Mouse (Mus musculus): ENCODE results near the gene Neb. TPM values are rescaled to one million over a fixed set of nuclear protein-coding genes. Genes with fewer than 3 reads are reported as not detected.
"Not testable (repeated sequence)": the region's sequence is repeated elsewhere in the genome, so short reads cannot be mapped to it uniquely, and the experiment has no call there.

Gene Neb
- total and polyA plus RNA-seq, 3 experiments = 0.12 to 0.70 TPM; not detected in 1

DNA sequence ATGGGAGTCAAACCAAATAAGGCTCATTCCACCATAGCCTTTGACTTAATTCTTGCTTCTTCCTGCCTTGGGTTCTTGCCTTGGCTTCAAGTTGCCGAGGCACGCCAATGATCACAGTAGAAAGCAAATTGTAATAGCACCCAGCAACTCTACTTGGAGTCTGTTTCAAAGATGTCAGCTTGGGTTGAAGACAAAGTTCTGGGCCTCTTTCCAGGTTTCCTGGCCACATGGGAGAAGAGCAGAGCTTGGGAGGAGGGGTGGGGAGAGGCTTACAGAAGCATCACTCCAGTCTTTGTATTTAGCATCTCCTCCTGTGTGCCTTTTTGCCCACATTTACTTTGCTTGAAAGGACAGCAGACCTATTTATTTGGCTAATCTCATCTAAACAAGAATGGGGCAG, 244.9 kb downstream of the Neb start:
- no peak for DNase-seq (ENCODE audit: low read depth, low spot score)
- no peak overlapping the region for H3K4me3 ChIP-seq (ENCODE audit: control insufficient read depth in 1 of 2, insufficient read depth in 1 of 2, low read depth in 2 of 2, low read length in 2 of 2)
- H3K79me2 ChIP-seq (ENCODE audit: control insufficient read depth, insufficient read depth, low read length, poor library complexity) = no peaks in the 10 kb centered on the region
- no peaks in the 10 kb centered on the region for H3K36me3 ChIP-seq (ENCODE audit: control insufficient read depth in 1 of 2, insufficient read depth in 2 of 2, low read length in 2 of 2)
- no peaks in the 10 kb centered on the region for H3K9me3 ChIP-seq (replicated peaks; ENCODE audit: insufficient read depth, low read length)
- no peak overlapping the region for H3K9ac ChIP-seq (ENCODE audit: control insufficient read depth, low read depth, low read length, poor library complexity, severe bottlenecking)
- H3K4me1 ChIP-seq (ENCODE audit: control insufficient read depth in 1 of 2, insufficient read depth in 2 of 2, low read length in 2 of 2) = no peaks in the 10 kb centered on the region
- TF ChIP-seq POLR2AphosphoS5 (IDR thresholded peaks at IDR 0.05; ENCODE audit: borderline replicate concordance, low read depth, low read length) = no peak
- no peak for TF ChIP-seq UBTF (IDR thresholded peaks at IDR 0.05; ENCODE audit: borderline replicate concordance, insufficient read depth, low read depth, low read length)
- TF ChIP-seq RAD21 (IDR thresholded peaks at IDR 0.05; ENCODE audit: low read depth, low read length) = no peak
- TF ChIP-seq CTCF (IDR thresholded peaks at IDR 0.05 in 2 of 3, conservative IDR thresholded peaks at IDR 0.05 in 1 of 3; ENCODE audit: control insufficient read depth in 1 of 3, insufficient read depth in 1 of 3, low read depth in 2 of 3, low read length in 3 of 3, poor library complexity in 1 of 3, severe bottlenecking in 1 of 3) = no peak
- TF ChIP-seq MXI1 (IDR thresholded peaks at IDR 0.05; ENCODE audit: low read depth, low read length) = no peak
- TF ChIP-seq NRF1 (IDR thresholded peaks at IDR 0.05; ENCODE audit: insufficient read depth, low read depth, low read length, poor library complexity, severe bottlenecking) = no peak
- no peak for TF ChIP-seq RCOR1 (IDR thresholded peaks at IDR 0.05; ENCODE audit: low read depth, low read length)
- TF ChIP-seq HCFC1 (IDR thresholded peaks at IDR 0.05; ENCODE audit: low read depth, low read length) = no peak
- no peak for TF ChIP-seq GABPA (IDR thresholded peaks at IDR 0.05; ENCODE audit: low read depth, low read length)
- TF ChIP-seq POLR2AphosphoS2 (IDR thresholded peaks at IDR 0.05; ENCODE audit: low read length) = no peak
- TF ChIP-seq TBP (IDR thresholded peaks at IDR 0.05; ENCODE audit: low read depth, low read length) = no peak
- TF ChIP-seq TCF12 (IDR thresholded peaks at IDR 0.05; ENCODE audit: low read depth, low read length) = no peak
- no peak for TF ChIP-seq MAX (IDR thresholded peaks at IDR 0.05; ENCODE audit: low read length)
- no peak for TF ChIP-seq SMC3 (IDR thresholded peaks at IDR 0.05; ENCODE audit: low read depth, low read length)
- TF ChIP-seq MAZ (IDR thresholded peaks at IDR 0.05; ENCODE audit: low read depth, low read length) = no peak
- no peak overlapping the region for H3K27ac ChIP-seq (ENCODE audit: control insufficient read depth, low read depth, low read length)
- H3K27me3 ChIP-seq (ENCODE audit: control insufficient read depth in 1 of 2, insufficient read depth in 2 of 2, low read length in 2 of 2) = no peaks in the 10 kb centered on the region

GRCm38 (mm10) chr2:52131370-52131769, 246.9 kb downstream of the Neb start:
- not testable (repeated sequence) for H3K79me2 ChIP-seq (ENCODE audit: control insufficient read depth, insufficient read depth, low read length, poor library complexity); H3K36me3 ChIP-seq (ENCODE audit: control insufficient read depth in 1 of 2, insufficient read depth in 2 of 2, low read length in 2 of 2)

GRCm38 (mm10) chr2:52114086-52114485, 264.2 kb downstream of the Neb start:
- DNase-seq (ENCODE audit: low read depth, low spot score) = no peak
- TF ChIP-seq MAX (IDR thresholded peaks at IDR 0.05; ENCODE audit: low read length) (no peak), ETS1 (IDR thresholded peaks at IDR 0.05; ENCODE audit: low read depth, low read length) (no peak), MAZ (IDR thresholded peaks at IDR 0.05; ENCODE audit: low read depth, low read length) (no peak), E2F4 (IDR thresholded peaks at IDR 0.05; ENCODE audit: borderline replicate concordance, low read depth, low read length) (no peak), JUND (IDR thresholded peaks at IDR 0.05; ENCODE audit: low read depth, low read length) (no peak), ELF1 (IDR thresholded peaks at IDR 0.05; ENCODE audit: low read depth, low read length) (no peak), TBP (IDR thresholded peaks at IDR 0.05; ENCODE audit: low read depth, low read length) (no peak), TAL1 (IDR thresholded peaks at IDR 0.05; ENCODE audit: low read length) (no peak), RCOR1 (IDR thresholded peaks at IDR 0.05; ENCODE audit: low read depth, low read length) (no peak), UBTF (IDR thresholded peaks at IDR 0.05; ENCODE audit: borderline replicate concordance, insufficient read depth, low read depth, low read length) (no peak), MYB (IDR thresholded peaks at IDR 0.05; ENCODE audit: low read depth, low read length) (no peak), POLR2AphosphoS2 (IDR thresholded peaks at IDR 0.05; ENCODE audit: low read length) (no peak), ZNF384 (IDR thresholded peaks at IDR 0.05; ENCODE audit: low read depth, low read length) (no peak), ZMIZ1 (IDR thresholded peaks at IDR 0.05; ENCODE audit: low read depth, low read length) (no peak), EP300 (IDR thresholded peaks at IDR 0.05; ENCODE audit: low read depth in 1 of 2, low read length in 2 of 2) (no peak)
- no peak overlapping the region for H3K27ac ChIP-seq (ENCODE audit: control insufficient read depth, low read depth, low read length)

More at GRCm38 (mm10) chr2:52131370-52131769, 246.9 kb downstream of the Neb start:
- not testable (repeated sequence) for H3K4me1 ChIP-seq (ENCODE audit: control insufficient read depth in 1 of 2, insufficient read depth in 2 of 2, low read length in 2 of 2); DNase-seq (ENCODE audit: low read depth, low spot score); H3K27ac ChIP-seq (ENCODE audit: control insufficient read depth, low read depth, low read length); H3K9me3 ChIP-seq (replicated peaks; ENCODE audit: insufficient read depth, low read length); H3K9ac ChIP-seq (ENCODE audit: control insufficient read depth, low read depth, low read length, poor library complexity, severe bottlenecking); H3K4me3 ChIP-seq (ENCODE audit: control insufficient read depth in 1 of 2, insufficient read depth in 1 of 2, low read depth in 2 of 2, low read length in 2 of 2); H3K27me3 ChIP-seq (ENCODE audit: control insufficient read depth in 1 of 2, insufficient read depth in 2 of 2, low read length in 2 of 2)

More at GRCm38 (mm10) chr2:52114086-52114485, 264.2 kb downstream of the Neb start:
- H3K4me1 ChIP-seq (ENCODE audit: control insufficient read depth in 1 of 2, insufficient read depth in 2 of 2, low read length in 2 of 2) = no peaks in the 10 kb centered on the region
- peaks cover 2 to 55% of the 10 kb centered on the region in 2 experiments; a peak in 3 of 4 replicates for H3K36me3 ChIP-seq (ENCODE audit: control insufficient read depth in 1 of 2, insufficient read depth in 2 of 2, low read length in 2 of 2)
- H3K4me3 ChIP-seq (ENCODE audit: control insufficient read depth in 1 of 2, insufficient read depth in 1 of 2, low read depth in 2 of 2, low read length in 2 of 2) = no peak overlapping the region
- no peak overlapping the region for H3K9ac ChIP-seq (ENCODE audit: control insufficient read depth, low read depth, low read length, poor library complexity, severe bottlenecking)
- H3K27me3 ChIP-seq (ENCODE audit: control insufficient read depth in 1 of 2, insufficient read depth in 2 of 2, low read length in 2 of 2) = no peaks in the 10 kb centered on the region
- no peaks in the 10 kb centered on the region for H3K9me3 ChIP-seq (replicated peaks; ENCODE audit: insufficient read depth, low read length)
- H3K79me2 ChIP-seq (ENCODE audit: control insufficient read depth, insufficient read depth, low read length, poor library complexity) = peaks cover 2% of the 10 kb centered on the region

Measured in MEL (cell line).